Mouse (Mus musculus) olfactory bulb, adult 2 months (tissue): ENCODE results near the gene Ears2.

Experiments
- CTCF ChIP-seq: fragments of 200-500 bp; IDR thresholded peaks from 2 replicates; pipeline ENCODE4 v1.5.1; 2012; ENCODE audit warnings: low read depth, mild to moderate bottlenecking, low read length, moderate library complexity; ENCODE audit not compliant: insufficient read depth
- POLR2A ChIP-seq: fragments of 200-500 bp; IDR thresholded peaks from 2 replicates; pipeline ENCODE4 v1.6.1; 2012; ENCODE audit warnings: mild to moderate bottlenecking, low read depth, low read length, moderate library complexity; ENCODE audit not compliant: insufficient read depth

- TF ChIP-seq POLR2A (no peak), CTCF (no peak)
These were observed 23.0 kb downstream of the Ears2 start for GRCm38 (mm10) chr7:122044106-122044505.
